Mouse (Mus musculus) lung, postnatal 14 days (tissue): Measurements from ENCODE around the gene Rab3gap1.

Experiments
- DNase-seq: peaks from one replicate; pipeline ENCODE4 v3.0.0; 2021

Rab3gap1 gene

GRCm38 (mm10) chr1:127983274-127983993 is 114.9 kb downstream of the Rab3gap1 start:
- no peak for DNase-seq

GRCm38 (mm10) chr1:127985391-127985790 is 116.8 kb downstream of the Rab3gap1 start:
- no peak for DNase-seq

- DNase-seq, result no peak
Observed at GRCm38 (mm10) chr1:127988246-127988645, 119.7 kb downstream of the Rab3gap1 start.

- DNase-seq, result no peak
Observed at GRCm38 (mm10) chr1:127989387-127989786, 120.8 kb downstream of the Rab3gap1 start.

GRCm38 (mm10) chr1:127989876-127990731 is 121.5 kb downstream of the Rab3gap1 start:
- DNase-seq, result no peak
